Mouse (Mus musculus) adrenal gland, postnatal 10 days (tissue): ENCODE measurements at regions not wholly inside any gene's neighbourhood (a gene's known extent, or its start where the extent isn't known, plus 50 kb on each side); places are given as distances from the start of the nearest gene placed in this dataset. TPM values are rescaled to one million over a fixed set of nuclear protein-coding genes. Genes with fewer than 3 reads are reported as not detected.

ENCODE experiments used
- microRNA-seq: library from miRNA; unstranded; fragments of <30 nt; microRNA quantifications from one replicate; pipeline ENCODE4 v1.2.0, GENCODE M21; 2021

Small RNA genes in the stretch of these regions (microRNA-seq; reads per million reads assigned to microRNA genes)
- not detected for gene Gm23154
